ENCODE assay signal across 9 mouse cellular contexts in the genomic region with DNA sequence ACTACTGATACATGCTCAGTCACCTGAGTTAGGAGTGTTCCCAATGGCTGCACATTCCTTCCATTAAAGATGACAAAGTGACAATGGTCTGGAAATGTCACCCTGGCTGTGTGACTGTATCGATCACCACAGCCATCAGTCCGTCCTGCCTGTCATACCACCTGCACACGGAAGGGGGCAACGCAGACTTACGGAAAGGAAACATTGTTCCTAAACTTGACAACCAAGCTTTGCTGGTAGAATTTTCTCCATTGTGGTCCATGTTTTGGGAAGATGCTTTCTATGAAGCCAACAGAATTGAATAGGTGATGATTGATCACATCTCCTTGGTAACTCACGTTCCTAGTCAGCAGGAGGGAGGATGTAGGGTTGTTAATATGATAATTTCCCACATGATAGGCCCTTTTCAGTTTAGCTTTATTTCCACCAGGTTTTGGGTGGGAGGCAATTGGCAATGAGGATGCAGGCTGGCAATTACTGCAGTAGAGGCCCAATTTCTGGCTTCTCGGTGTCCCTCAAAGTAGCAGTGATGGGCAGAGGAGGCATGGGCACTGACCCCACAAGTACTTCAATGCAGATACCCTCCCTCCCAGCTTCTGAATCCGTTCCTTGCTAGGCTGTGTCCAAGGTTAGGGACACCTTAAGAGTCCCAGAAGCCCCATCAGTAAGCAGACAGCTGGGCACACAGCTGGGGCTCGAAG. TPM values are rescaled to one million over a fixed set of nuclear protein-coding genes. Genes with fewer than 3 reads are reported as not detected.
DNase-seq lines count a peak whose midpoint lies in the region; TF ChIP-seq lines count a peak whose summit lies in the region.
"Had no signal": no experiment of that assay in that cellular context is flagged by ENCODE, and none has a peak within 500 bp of the region (broad histone marks: within the 10 kb centered on the region; RNA-seq: fewer than 3 reads in every experiment).

No protein-coding gene starts in this region.

- H3K27ac ChIP-seq in spleen, adult 2 months (ENCODE audit: insufficient read depth, low read length): no peak overlapping the region
- H3K27ac ChIP-seq: heart, embryonic 15.5 days had no signal

- no peak overlapping the region for H3K4me3 ChIP-seq in spleen, adult 2 months (ENCODE audit: extremely low read depth, insufficient read depth, insufficient read length)
- H3K4me3 ChIP-seq: heart, embryonic 15.5 days had no signal

- peak; percentile 78 to 94 for DNase-seq in adrenal gland, adult (ENCODE audit: inconsistent age in 2 of 2, low spot score in 1 of 2)
- no peak for DNase-seq in adrenal gland, adult 8-10 months
- peak; percentile 78 for DNase-seq in ES-CJ7 (ENCODE audit: low read depth, low spot score)
- peak; percentile 88 to 89 for DNase-seq in cerebellum, postnatal 10 days
- DNase-seq in heart, postnatal 10 days: peak; percentile 78 to 88
- DNase-seq in layer of hippocampus, postnatal 25 days (ENCODE audit: extremely low spot score in 1 of 2, low spot score in 1 of 2): peak; percentile 56 to 74
- peak; percentile 53 for DNase-seq in mesoderm, embryonic 11.5 days (ENCODE audit: low read depth, low spot score)
- DNase-seq in spleen, adult 2 months (ENCODE audit: low read depth in 1 of 2, low spot score in 2 of 2): peak; percentile 49 to 82

- peak; percentile 97; the same call in 1 of the 2 replicates for TF ChIP-seq CTCF in spleen, adult 2 months (IDR thresholded peaks at IDR 0.05; ENCODE audit: extremely low read depth, insufficient read depth, insufficient read length, insufficient replicate concordance)

- no peaks in the 10 kb centered on the region for H3K27me3 ChIP-seq in spleen, adult 2 months (ENCODE audit: control insufficient read depth, insufficient read depth, low read length)

- intact Hi-C loops in heart, postnatal 10 days (cut with DNase I): loop anchor here (1.0 to 2.0 kb wide), 4 partner anchors 16 to 156 kb away; no protein-coding TSS in a partner anchor

- peaks cover 5% of the 10 kb centered on the region; the same call in 1 of the 2 replicates for H3K4me1 ChIP-seq in spleen, adult 2 months (ENCODE audit: control insufficient read depth, insufficient read depth, insufficient read length)

- no peak for TF ChIP-seq POLR2A in spleen, adult 2 months (IDR thresholded peaks at IDR 0.05; ENCODE audit: low read depth, low read length)

- WGBS in spleen, adult 2 months: 26% methylated on average over 9 of the region's 9 CpGs

- 0 out of 2 replicates have a peak, but pooled peaks cover 1% of the 10 kb centered on the region for H3K36me3 ChIP-seq in spleen, adult 2 months (ENCODE audit: control insufficient read depth, insufficient read depth, low read length)
- H3K36me3 ChIP-seq: heart, embryonic 15.5 days had no signal

RNA-seq across cellular contexts. Expression of a gene that starts 2.1 kb away (rescaled TPM):
- 10 to 100 TPM; 29.3 to 40.6 (median 30.6) TPM for total RNA-seq in adrenal gland, adult 8-10 months (2022)
- 10 to 100 TPM; 14.4 to 15.6 TPM for total RNA-seq in heart, postnatal 10 days (2021)
- 100 to 1,000 TPM; 127 to 147 TPM for total RNA-seq in layer of hippocampus, postnatal 25 days (2021)
- 137 and 147 TPM in 2 replicates for polyA plus RNA-seq in spleen, adult 2 months (2012; rRNA removed)

RNA-seq across cellular contexts. Expression of a gene that starts 36.6 kb away (rescaled TPM):
- total RNA-seq in adrenal gland, adult 8-10 months (2022): 1 to 10 TPM; 6.1 to 9.3 (median 8.6) TPM
- total RNA-seq in heart, postnatal 10 days (2021): 1 to 10 TPM; 3.1 to 3.9 TPM
- total RNA-seq in layer of hippocampus, postnatal 25 days (2021): 10 to 100 TPM; 13.2 to 14.7 TPM
- 2.3 and 3.0 TPM in 2 replicates for polyA plus RNA-seq in spleen, adult 2 months (2012; rRNA removed)

RNA-seq across cellular contexts. Expression of a gene that starts 39.5 kb away (rescaled TPM):
- total RNA-seq in adrenal gland, adult 8-10 months (2022): under 1 TPM in 3 of 4 experiments, not detected in 1; 0.27 to 0.83 (median 0.66) TPM
- not detected for total RNA-seq in heart, postnatal 10 days (2021)
- total RNA-seq in layer of hippocampus, postnatal 25 days (2021): 1 to 10 TPM; 1.1 to 1.5 TPM
- polyA plus RNA-seq in spleen, adult 2 months (2012; rRNA removed): not detected in 2 replicates

RNA-seq across cellular contexts. Expression of a gene that starts 49.4 kb away (rescaled TPM):
- not detected for total RNA-seq in adrenal gland, adult 8-10 months (2022)
- total RNA-seq in heart, postnatal 10 days (2021): not detected
- 1 to 10 TPM in 1 of 2 experiments, under 1 TPM in 1; 0.81 to 1.7 TPM for total RNA-seq in layer of hippocampus, postnatal 25 days (2021)
- not detected in 2 replicates for polyA plus RNA-seq in spleen, adult 2 months (2012; rRNA removed)
- polyA plus RNA-seq: heart, embryonic 15.5 days had no signal

RNA-seq across cellular contexts. Expression of a gene that starts 52.8 kb away (rescaled TPM):
- 10 to 100 TPM; 75.2 to 90.2 (median 86.0) TPM for total RNA-seq in adrenal gland, adult 8-10 months (2022)
- total RNA-seq in heart, postnatal 10 days (2021): 10 to 100 TPM; 20.4 to 22.6 TPM
- total RNA-seq in layer of hippocampus, postnatal 25 days (2021): 10 to 100 TPM; 52.3 to 53.3 TPM
- polyA plus RNA-seq in spleen, adult 2 months (2012; rRNA removed): 10.3 and 11.2 TPM in 2 replicates
